Mouse (Mus musculus): Measurements from ENCODE around the gene Fopnl. TPM values are rescaled to one million over a fixed set of nuclear protein-coding genes. Genes with fewer than 3 reads are reported as not detected.

The Fopnl gene
- 79.2 and 86.7 TPM in 2 replicates for polyA plus RNA-seq (2012; ENCODE audit: insufficient read depth, insufficient read length, missing spikeins)

GRCm38 (mm10) chr16:14316884-14317876 lies at the start of gene Fopnl:
Fopnl (minus strand) TSS chr16:14317405.
- Histone ChIP-seq H3K27ac (replicated peaks; ENCODE audit: low read depth, low read length) (peak within 1 kb of the TSS; percentile 80), H3K4me3 (ENCODE audit: insufficient read depth, low read depth, low read length) (peak within 1 kb of the TSS; percentile 81), H3K4me1 (ENCODE audit: control insufficient read depth, insufficient read depth, insufficient read length, low read length) (0 out of 2 replicates have a peak, but pooled peaks cover 3% of the 10 kb centered on the region)

GRCm38 (mm10) chr16:14366017-14366416 lies 48.8 kb upstream of the Fopnl start:
- Histone ChIP-seq H3K4me3 (ENCODE audit: insufficient read depth, low read depth, low read length) (no peak overlapping the region), H3K4me1 (ENCODE audit: control insufficient read depth, insufficient read depth, insufficient read length, low read length) (peaks cover 27% of the 10 kb centered on the region), H3K27ac (replicated peaks; ENCODE audit: low read depth, low read length) (no peak overlapping the region)

- Histone ChIP-seq H3K4me3 (ENCODE audit: insufficient read depth, low read depth, low read length) (no peak overlapping the region), H3K4me1 (ENCODE audit: control insufficient read depth, insufficient read depth, insufficient read length, low read length) (peaks cover 25% of the 10 kb centered on the region), H3K27ac (replicated peaks; ENCODE audit: low read depth, low read length) (no peak overlapping the region)
Observed at GRCm38 (mm10) chr16:14365457-14365856, 48.3 kb upstream of the Fopnl start.

GRCm38 (mm10) chr16:14364066-14364465 lies 46.9 kb upstream of the Fopnl start:
- no peak overlapping the region for H3K4me3 ChIP-seq (ENCODE audit: insufficient read depth, low read depth, low read length)
- H3K27ac ChIP-seq (replicated peaks; ENCODE audit: low read depth, low read length), result no peak overlapping the region
- H3K4me1 ChIP-seq (ENCODE audit: control insufficient read depth, insufficient read depth, insufficient read length, low read length), result peaks cover 25% of the 10 kb centered on the region

GRCm38 (mm10) chr16:14363496-14363895 lies 46.3 kb upstream of the Fopnl start:
- peaks cover 25% of the 10 kb centered on the region for H3K4me1 ChIP-seq (ENCODE audit: control insufficient read depth, insufficient read depth, insufficient read length, low read length)
- H3K27ac ChIP-seq (replicated peaks; ENCODE audit: low read depth, low read length), result no peak overlapping the region
- H3K4me3 ChIP-seq (ENCODE audit: insufficient read depth, low read depth, low read length), result no peak overlapping the region; the same call in 1 of the 2 replicates

GRCm38 (mm10) chr16:14362099-14362820 lies 45.1 kb upstream of the Fopnl start:
- Histone ChIP-seq H3K4me3 (ENCODE audit: insufficient read depth, low read depth, low read length) (peak overlapping the region; percentile 78), H3K27ac (replicated peaks; ENCODE audit: low read depth, low read length) (peak overlapping the region; percentile 41), H3K4me1 (ENCODE audit: control insufficient read depth, insufficient read depth, insufficient read length, low read length) (peaks cover 25% of the 10 kb centered on the region)

- Histone ChIP-seq H3K4me3 (ENCODE audit: insufficient read depth, low read depth, low read length) (peak within 1 kb of the TSS; percentile 78), H3K27ac (replicated peaks; ENCODE audit: low read depth, low read length) (peak within 1 kb of the TSS; percentile 41)
Observed at GRCm38 (mm10) chr16:14361362-14362098, 44.3 kb upstream of the Fopnl start, which contains the start of gene Abcc1. Abcc1 (plus strand) TSS chr16:14361558.

GRCm38 (mm10) chr16:14360931-14361330 lies 43.7 kb upstream of the Fopnl start:
- peak overlapping the region; percentile 33; the same call in 1 of the 2 replicates for H3K27ac ChIP-seq (replicated peaks; ENCODE audit: low read depth, low read length)
- peaks cover 21% of the 10 kb centered on the region; the same call in 1 of the 2 replicates for H3K4me1 ChIP-seq (ENCODE audit: control insufficient read depth, insufficient read depth, insufficient read length, low read length)
- peak overlapping the region; percentile 58 for H3K4me3 ChIP-seq (ENCODE audit: insufficient read depth, low read depth, low read length)

More at GRCm38 (mm10) chr16:14361362-14362098, 44.3 kb upstream of the Fopnl start, which contains the start of gene Abcc1:
- H3K4me1 ChIP-seq (ENCODE audit: control insufficient read depth, insufficient read depth, insufficient read length, low read length), result peaks cover 21% of the 10 kb centered on the region; the same call in 1 of the 2 replicates

- H3K27ac ChIP-seq (replicated peaks; ENCODE audit: low read depth, low read length), result no peak overlapping the region
- no peak overlapping the region for H3K4me3 ChIP-seq (ENCODE audit: insufficient read depth, low read depth, low read length)
- H3K4me1 ChIP-seq (ENCODE audit: control insufficient read depth, insufficient read depth, insufficient read length, low read length), result peaks cover 13% of the 10 kb centered on the region; the same call in 1 of the 2 replicates
Observed at GRCm38 (mm10) chr16:14358531-14358930, 41.3 kb upstream of the Fopnl start.

GRCm38 (mm10) chr16:14357859-14358258 lies 40.7 kb upstream of the Fopnl start:
- Histone ChIP-seq H3K4me1 (ENCODE audit: control insufficient read depth, insufficient read depth, insufficient read length, low read length) (peaks cover 9% of the 10 kb centered on the region; the same call in 1 of the 2 replicates), H3K27ac (replicated peaks; ENCODE audit: low read depth, low read length) (no peak overlapping the region), H3K4me3 (ENCODE audit: insufficient read depth, low read depth, low read length) (no peak overlapping the region)

- peaks cover 6% of the 10 kb centered on the region; the same call in 1 of the 2 replicates for H3K4me1 ChIP-seq (ENCODE audit: control insufficient read depth, insufficient read depth, insufficient read length, low read length)
- no peak overlapping the region for H3K27ac ChIP-seq (replicated peaks; ENCODE audit: low read depth, low read length)
- H3K4me3 ChIP-seq (ENCODE audit: insufficient read depth, low read depth, low read length), result no peak overlapping the region
Observed at GRCm38 (mm10) chr16:14352663-14353062, 35.5 kb upstream of the Fopnl start.

- Histone ChIP-seq H3K4me1 (ENCODE audit: control insufficient read depth, insufficient read depth, insufficient read length, low read length) (peaks cover 6% of the 10 kb centered on the region; the same call in 1 of the 2 replicates), H3K27ac (replicated peaks; ENCODE audit: low read depth, low read length) (peak overlapping the region; percentile 31; the same call in 1 of the 2 replicates), H3K4me3 (ENCODE audit: insufficient read depth, low read depth, low read length) (no peak overlapping the region)
Observed at GRCm38 (mm10) chr16:14352234-14352633, 35.0 kb upstream of the Fopnl start.

GRCm38 (mm10) chr16:14351571-14351970 lies 34.4 kb upstream of the Fopnl start:
- H3K4me3 ChIP-seq (ENCODE audit: insufficient read depth, low read depth, low read length), result no peak overlapping the region
- peaks cover 6% of the 10 kb centered on the region; the same call in 1 of the 2 replicates for H3K4me1 ChIP-seq (ENCODE audit: control insufficient read depth, insufficient read depth, insufficient read length, low read length)
- no peak overlapping the region for H3K27ac ChIP-seq (replicated peaks; ENCODE audit: low read depth, low read length)

- Histone ChIP-seq H3K4me1 (ENCODE audit: control insufficient read depth, insufficient read depth, insufficient read length, low read length) (no peaks in the 10 kb centered on the region), H3K4me3 (ENCODE audit: insufficient read depth, low read depth, low read length) (no peak overlapping the region), H3K27ac (replicated peaks; ENCODE audit: low read depth, low read length) (no peak overlapping the region)
Observed at GRCm38 (mm10) chr16:14344967-14345366, 27.8 kb upstream of the Fopnl start.

Measured in brown adipose tissue, adult 24 weeks (tissue).